Mouse (Mus musculus) E14TG2a.4 (cell line): ENCODE results near the gene Zscan10.

Source experiments
- CTCF ChIP-seq: conservative IDR thresholded peaks from 2 replicates; pipeline ENCODE4 v1.5.1; 2014; ENCODE audit warnings: low read length
- NANOG ChIP-seq: IDR thresholded peaks from 2 replicates; pipeline ENCODE4 v1.6.1; 2014; ENCODE audit warnings: borderline replicate concordance, low read length, mixed read lengths

DNA sequence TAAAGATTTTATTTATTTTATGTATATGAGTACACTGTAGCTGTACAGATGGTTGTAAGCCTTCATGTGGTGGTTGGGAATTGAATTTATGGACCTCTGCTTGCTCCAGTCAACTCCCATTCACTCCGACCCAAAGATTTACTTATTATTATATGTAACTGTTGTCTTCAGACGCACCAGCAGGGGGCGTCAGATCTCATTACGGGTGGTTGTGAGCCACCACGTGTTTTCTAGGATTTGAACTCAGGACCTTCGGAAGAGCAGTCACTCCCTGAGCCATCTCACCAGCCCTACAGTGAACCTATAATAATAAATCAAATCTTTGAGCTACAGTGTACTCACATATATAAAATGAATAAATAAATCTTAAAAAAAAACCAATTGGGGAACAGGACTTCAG is 28.6 kb upstream of the Zscan10 start:
- TF ChIP-seq CTCF (peak; percentile 28), NANOG (no peak)
